Mouse (Mus musculus): ENCODE data around the gene Mcm8. TPM values are rescaled to one million over a fixed set of nuclear protein-coding genes. Genes with fewer than 3 reads are reported as not detected.

Gene Mcm8
- polyA plus RNA-seq (2017; shearing (Covaris generic)) = 2.3 TPM

DNA sequence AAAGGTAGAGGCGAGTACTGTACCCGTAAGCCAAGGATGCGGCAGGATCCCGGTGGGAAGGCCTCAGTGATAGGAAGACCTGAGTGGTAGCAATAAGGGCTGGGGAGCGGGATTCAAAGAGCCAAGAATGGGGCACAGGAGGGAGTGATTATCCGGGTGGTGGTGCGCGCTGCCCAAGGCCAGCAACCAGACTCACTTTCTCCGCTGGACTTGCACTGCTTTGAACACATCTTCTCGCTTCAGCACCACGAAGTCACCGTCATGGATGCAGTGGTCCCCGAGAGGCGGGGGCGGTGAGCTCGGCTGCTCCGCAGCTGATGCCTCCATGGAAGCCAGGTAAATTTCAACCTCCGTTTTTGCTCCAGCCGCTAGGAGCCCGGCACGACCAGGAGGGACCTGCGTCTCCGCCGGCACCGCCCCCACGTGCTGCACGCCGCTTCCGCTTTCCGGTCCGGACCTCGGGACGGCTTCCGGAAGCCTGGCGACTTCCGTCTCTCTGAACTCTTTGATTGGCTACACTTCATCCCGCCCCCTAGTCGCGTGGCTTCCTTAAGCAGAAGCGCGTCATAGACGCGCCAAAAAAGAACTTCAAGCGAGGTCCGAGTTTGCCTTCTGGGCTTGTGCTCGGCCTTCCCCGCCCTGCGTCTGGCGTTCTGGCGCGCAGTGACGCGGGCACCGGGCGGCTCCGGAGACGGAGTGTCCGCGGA lies at the start of gene Mcm8, which contains the start of gene Trmt6:
TSS of gene Mcm8 (plus strand) at position 534 of the 707 bp plus-strand sequence.
TSS of gene Trmt6 (minus strand) at position 448 of the 707 bp plus-strand sequence.

DNA sequence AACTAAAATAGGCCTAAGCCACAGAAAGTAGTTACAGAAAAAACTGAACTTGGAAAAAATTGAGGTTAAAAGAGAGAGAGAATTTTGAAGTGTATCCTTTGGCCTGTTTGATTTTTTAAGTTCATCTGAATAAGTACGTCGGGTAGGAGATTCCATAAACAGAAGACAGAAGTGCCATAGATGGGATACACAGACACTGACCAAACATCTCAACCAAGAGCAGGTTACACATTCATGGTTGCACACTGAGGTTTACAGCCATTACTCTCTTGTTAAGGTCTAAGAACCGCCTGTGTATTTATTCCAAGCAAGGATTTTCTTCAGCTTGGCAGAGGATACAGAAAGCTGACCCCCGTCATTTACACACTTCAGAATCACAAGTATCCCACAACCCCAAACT lies 35.0 kb upstream of the Mcm8 start, which contains the start of gene Chgb:
TSS of gene Chgb (plus strand) at position 301 of the 400 bp plus-strand sequence.

DNA sequence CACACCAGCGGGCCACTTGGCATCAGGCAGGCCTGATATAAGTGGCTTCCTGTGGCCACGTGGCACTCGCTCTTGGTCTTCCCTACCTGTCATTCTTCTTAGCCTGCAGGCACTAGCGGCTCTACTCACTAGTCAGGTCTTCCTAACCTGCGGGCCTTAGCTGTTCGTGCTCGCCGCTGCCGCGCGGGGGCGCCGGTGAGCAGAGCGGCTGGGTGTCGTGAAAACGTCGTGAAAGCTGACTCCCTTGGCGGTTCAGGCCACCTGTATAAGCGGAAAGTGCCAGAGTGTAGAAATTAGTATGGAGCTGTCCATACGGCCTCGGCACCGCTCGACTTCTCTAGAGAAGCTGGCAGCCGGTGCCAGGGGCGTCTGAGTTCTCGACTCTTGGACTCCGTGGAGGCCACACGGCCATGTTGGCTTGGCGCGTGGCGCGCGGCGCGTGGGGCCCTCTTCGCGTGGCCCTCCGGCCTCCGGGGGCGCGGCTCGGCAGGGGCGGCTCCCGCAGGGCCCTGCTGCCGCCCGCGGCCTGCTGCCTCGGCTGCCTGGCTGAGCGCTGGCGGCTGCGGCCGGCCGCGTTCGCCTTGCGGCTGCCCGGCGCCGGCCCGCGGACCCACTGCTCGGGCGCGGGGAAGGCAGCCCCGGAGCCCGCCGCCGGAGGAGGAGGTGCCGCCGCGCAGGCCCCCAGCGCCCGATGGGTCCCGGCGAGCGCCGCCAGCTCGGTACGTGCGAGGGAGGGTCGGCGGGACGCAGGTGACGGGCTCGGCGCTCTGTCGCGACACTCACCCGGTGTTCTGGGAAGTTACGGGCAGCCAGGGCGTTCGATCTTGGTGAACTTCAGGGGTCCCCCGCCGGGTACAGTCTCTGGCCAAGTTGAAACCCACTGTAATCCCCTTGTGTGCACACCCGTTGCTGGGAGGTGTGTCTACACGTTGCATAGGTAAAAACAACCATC lies 30.7 kb downstream of the Mcm8 start, which contains the start of gene Crls1:
TSS of gene Crls1 (plus strand) at position 260 of the 952 bp plus-strand sequence.

DNA sequence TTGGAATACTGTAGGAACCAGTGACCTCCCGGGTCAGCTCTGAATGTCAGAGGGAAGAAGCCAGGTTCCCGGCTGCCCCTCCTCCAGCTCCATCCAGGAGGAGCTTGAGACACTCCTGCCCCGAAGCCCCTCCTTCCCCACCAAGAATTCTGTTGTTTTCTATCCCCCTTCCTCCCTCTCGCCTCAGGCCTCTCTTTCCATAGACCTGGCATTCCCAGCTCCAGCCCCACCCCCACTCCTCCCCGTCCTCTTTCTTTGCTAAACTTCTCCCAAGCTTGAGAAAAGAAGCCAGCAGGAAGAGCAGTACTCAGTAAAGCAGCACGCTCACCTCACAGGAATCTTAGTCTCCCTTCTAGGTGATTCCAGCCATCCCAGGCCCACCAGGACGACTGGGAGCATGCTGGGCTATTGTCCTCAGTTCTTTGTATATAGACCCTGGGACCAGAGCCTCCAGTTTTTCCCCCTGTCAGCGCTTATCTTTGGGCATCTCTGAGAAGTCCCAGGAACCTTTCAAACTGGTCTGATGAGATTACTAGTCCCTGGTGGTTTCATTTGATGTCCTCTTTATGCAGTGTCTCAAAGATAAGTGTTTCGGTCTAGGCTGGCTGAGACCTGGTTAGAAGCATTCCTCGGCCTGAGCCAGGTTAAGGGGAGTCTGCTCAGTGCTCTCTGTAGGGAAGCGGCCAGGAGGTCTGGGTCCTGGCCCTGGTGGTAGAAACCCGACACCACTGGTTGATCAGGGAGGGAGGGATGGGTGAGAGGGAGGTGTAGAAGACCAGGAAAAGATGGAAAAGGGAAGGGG lies 65.1 kb downstream of the Mcm8 start, which contains the start of gene Lrrn4:
TSS of gene Lrrn4 (minus strand) at position 48 of the 802 bp plus-strand sequence.

Other genes starting within 250 kb of the Mcm8 start
- gene Gpcpd1, start 228.4 kb upstream of the Mcm8 start, polyA plus RNA-seq (2017; shearing (Covaris generic)) = 90.1 TPM
- 33.1 TPM for gene Shld1, start 129.2 kb upstream of the Mcm8 start, polyA plus RNA-seq (2017; shearing (Covaris generic))
- not detected for gene Chgb, start 34.9 kb upstream of the Mcm8 start, polyA plus RNA-seq (2017; shearing (Covaris generic))
- 54.9 TPM for gene Trmt6, start 86 bp upstream of the Mcm8 start, polyA plus RNA-seq (2017; shearing (Covaris generic))
- 0.98 TPM for gene Crls1, start 30.5 kb downstream of the Mcm8 start, polyA plus RNA-seq (2017; shearing (Covaris generic))
- gene Lrrn4, start 64.8 kb downstream of the Mcm8 start, polyA plus RNA-seq (2017; shearing (Covaris generic)) = 1.2 TPM
- gene Fermt1, start 129.8 kb downstream of the Mcm8 start, polyA plus RNA-seq (2017; shearing (Covaris generic)) = not detected